Mouse (Mus musculus) cerebellum, adult 2 months (tissue): Measurements from ENCODE around the gene Nid1. TPM values are rescaled to one million over a fixed set of nuclear protein-coding genes. Genes with fewer than 3 reads are reported as not detected.

Experiments
- DNase-seq, 2 experiments: peaks; one replicate each; pipeline ENCODE4 v3.0.0; 2021
- H3K27ac ChIP-seq: fragments of 200-500 bp; 2 replicates; pipeline ENCODE4 v1.5.1; 2012; ENCODE audit warnings: low read length, control low read depth, inconsistent platforms; ENCODE audit not compliant: insufficient read depth
- H3K27me3 ChIP-seq: fragments of 200-500 bp; 2 replicates; pipeline ENCODE4 v1.6.1; 2012; ENCODE audit warnings: inconsistent platforms, mild to moderate bottlenecking, low read length, moderate library complexity; ENCODE audit not compliant: control insufficient read depth, insufficient read depth
- H3K4me1 ChIP-seq: fragments of 200-500 bp; 2 replicates; pipeline ENCODE4 v1.6.1; 2011; ENCODE audit warnings: low read length; ENCODE audit not compliant: control insufficient read depth, insufficient read depth
- H3K4me3 ChIP-seq: fragments of 200-500 bp; replicated peaks from 2 replicates; pipeline ENCODE3; 2011; ENCODE audit warnings: mild to moderate bottlenecking, low read depth, low read length, control low read depth; ENCODE audit not compliant: insufficient read depth
- CTCF ChIP-seq: fragments of 200-500 bp; IDR thresholded peaks from 2 replicates; pipeline ENCODE4 v1.5.1; 2011; ENCODE audit warnings: low read depth, mild to moderate bottlenecking, control low read depth, low read length, moderate library complexity, borderline replicate concordance; ENCODE audit not compliant: insufficient read depth
- POLR2A ChIP-seq: fragments of 200-500 bp; IDR thresholded peaks from 2 replicates; pipeline ENCODE4 v1.6.1; 2011; ENCODE audit warnings: low read length, control low read depth, borderline replicate concordance; ENCODE audit not compliant: insufficient read depth
- WGBS: fragments of 180-500 bp; shearing (Covaris S2); methylation state at CpG from one replicate; pipeline ENCODE4 v1.1.7; 2018; 5-methylcytosine and 5-hydroxymethylcytosine counted together
- polyA plus RNA-seq: library from polyadenylated mRNA; depleted of rRNA; stranded (reverse); fragments of >200 nt; gene quantifications from 2 replicates; pipeline ENCODE4 v1.2.3, GENCODE M21; 2012; rRNA removed

Gene Nid1
- polyA plus RNA-seq, 1 experiment, result 14.4 TPM

GRCm38 (mm10) chr13:13553660-13554059 lies 116.3 kb downstream of the Nid1 start:
- Histone ChIP-seq H3K4me3 (no peak overlapping the region), H3K27me3 (no peaks in the 10 kb centered on the region), H3K4me1 (peaks cover 9% of the 10 kb centered on the region), H3K27ac (no peak overlapping the region)
- WGBS, result 75% methylated on average over 1 of the region's 1 CpGs
- no peak for TF ChIP-seq CTCF
- TF ChIP-seq POLR2A, result no peak
- DNase-seq, result no peak

GRCm38 (mm10) chr13:13555196-13555595 lies 117.8 kb downstream of the Nid1 start:
- TF ChIP-seq POLR2A (no peak), CTCF (no peak)

GRCm38 (mm10) chr13:13557001-13557743 lies 119.8 kb downstream of the Nid1 start:
- TF ChIP-seq POLR2A (no peak), CTCF (no peak)
- Histone ChIP-seq H3K4me1 (peaks cover 6% of the 10 kb centered on the region; the same call in 1 of the 2 replicates), H3K27ac (no peak overlapping the region), H3K4me3 (no peak overlapping the region), H3K27me3 (no peaks in the 10 kb centered on the region)
- WGBS, result 28% methylated on average over 5 of the region's 5 CpGs
- DNase-seq, result peak; percentile 43 to 72

More at GRCm38 (mm10) chr13:13555196-13555595, 117.8 kb downstream of the Nid1 start:
- H3K27me3 ChIP-seq, result no peaks in the 10 kb centered on the region
- H3K27ac ChIP-seq, result no peak overlapping the region
- H3K4me1 ChIP-seq, result peaks cover 6% of the 10 kb centered on the region; the same call in 1 of the 2 replicates
- no peak overlapping the region for H3K4me3 ChIP-seq
- no peak for DNase-seq
- WGBS, result 91% methylated on average over 3 of the region's 3 CpGs

DNA sequence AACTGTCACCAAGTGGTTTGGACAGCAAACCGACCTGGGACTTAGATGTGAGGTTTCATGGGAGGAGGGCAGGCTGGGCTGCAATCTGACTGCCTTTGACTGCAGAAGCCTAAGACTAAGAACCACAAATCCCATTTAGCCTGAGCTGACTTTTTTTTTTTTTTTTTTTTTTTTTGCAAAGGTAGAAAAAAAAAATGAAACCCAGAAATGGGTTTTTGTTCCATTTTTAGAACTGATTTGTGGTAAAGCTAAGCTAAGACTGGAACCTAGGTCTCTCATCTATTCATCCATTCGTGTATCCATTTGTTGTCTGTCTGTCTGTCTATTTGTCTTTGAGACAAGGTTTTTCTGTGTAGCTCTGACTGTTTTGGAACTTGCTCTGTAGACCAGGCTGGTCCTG lies 120.9 kb downstream of the Nid1 start:
- no peak overlapping the region for H3K4me3 ChIP-seq
- 83% methylated on average over 2 of the region's 2 CpGs for WGBS
- H3K27ac ChIP-seq, result no peak overlapping the region
- no peak for DNase-seq
- peaks cover 6% of the 10 kb centered on the region; the same call in 1 of the 2 replicates for H3K4me1 ChIP-seq
- H3K27me3 ChIP-seq, result no peaks in the 10 kb centered on the region
- TF ChIP-seq CTCF (no peak), POLR2A (no peak)

GRCm38 (mm10) chr13:13558900-13559299 lies 121.5 kb downstream of the Nid1 start:
- no peak overlapping the region for H3K27ac ChIP-seq
- peaks cover 6% of the 10 kb centered on the region; the same call in 1 of the 2 replicates for H3K4me1 ChIP-seq
- no peaks in the 10 kb centered on the region for H3K27me3 ChIP-seq
- no peak overlapping the region for H3K4me3 ChIP-seq
- 87% methylated on average over 5 of the region's 5 CpGs for WGBS
- no peak for DNase-seq
- TF ChIP-seq CTCF (no peak), POLR2A (no peak)

Other genes starting within 250 kb of the Nid1 start
- gene Gpr137b, start 43.5 kb upstream of the Nid1 start, polyA plus RNA-seq, result 22.7 and 25.3 TPM in 2 replicates
- 14.5 and 19.4 TPM in 2 replicates for gene Lyst, start 152.8 kb downstream of the Nid1 start, polyA plus RNA-seq